Mouse (Mus musculus): ENCODE results near the gene Dnpep.
A peak's percentile ranks its signal among the peaks of the same experiment; 100 is the strongest.

Dnpep gene

GRCm38 (mm10) chr1:75317241-75318201 is at the start of gene Dnpep:
TSS of gene Dnpep (minus strand) at chr1:75317990.
- DNase-seq (ENCODE audit: low spot score), result peak; percentile 98

DNA sequence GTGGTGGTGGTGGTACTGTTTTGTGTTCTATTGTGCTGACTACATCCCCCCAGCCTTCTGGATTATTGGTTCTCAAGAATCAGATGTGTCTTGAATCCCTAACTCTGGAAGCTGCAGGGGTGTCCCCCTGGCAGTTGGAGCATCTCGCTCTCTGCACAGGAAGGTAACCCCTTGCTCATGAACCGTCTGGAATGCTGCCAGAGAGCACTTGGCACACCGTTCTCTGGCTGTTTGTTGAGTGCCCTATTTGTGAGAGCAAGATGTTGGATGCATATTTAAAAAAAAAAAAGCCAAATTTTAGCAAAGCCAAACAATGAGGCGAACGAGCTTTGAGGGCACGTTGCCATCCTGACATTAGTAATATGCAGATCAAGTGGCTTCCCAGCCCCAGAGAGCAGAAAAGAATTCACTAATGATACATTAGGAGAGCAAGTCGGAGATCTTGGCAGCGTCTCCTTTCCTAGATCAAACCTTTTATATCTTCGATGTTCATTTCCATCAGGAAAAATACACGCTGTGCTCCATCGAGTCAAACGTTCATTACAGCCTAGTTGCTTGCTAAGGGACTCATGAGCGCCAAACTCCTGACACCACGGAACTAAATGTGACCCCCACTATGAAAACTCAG is 47.8 kb upstream of the Dnpep start:
- no peak for DNase-seq (ENCODE audit: low spot score)

GRCm38 (mm10) chr1:75363868-75364267 is 46.1 kb upstream of the Dnpep start:
- DNase-seq (ENCODE audit: low spot score), result no peak

GRCm38 (mm10) chr1:75361750-75362149 is 44.0 kb upstream of the Dnpep start:
- no peak for DNase-seq (ENCODE audit: low spot score)

DNA sequence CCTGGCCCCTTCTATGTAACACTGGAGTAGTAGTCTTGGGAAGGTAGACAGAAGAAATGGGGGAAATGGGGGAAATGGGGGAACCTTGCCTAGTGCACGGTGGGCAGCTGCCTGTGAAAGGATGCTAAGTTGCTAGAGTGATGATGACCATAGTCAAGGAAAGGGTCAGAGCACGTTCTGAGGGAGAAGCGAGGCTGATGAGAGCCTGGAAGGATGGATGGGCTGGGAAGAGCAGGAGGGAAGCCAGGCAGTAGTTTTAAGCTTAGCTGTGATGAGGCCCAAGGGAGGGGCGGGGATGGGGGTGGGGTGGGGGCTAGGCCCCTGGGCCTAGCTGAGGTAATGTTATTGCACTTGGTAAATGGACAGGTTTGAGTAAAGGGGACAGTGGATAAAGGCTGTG is 43.3 kb upstream of the Dnpep start:
- no peak for DNase-seq (ENCODE audit: low spot score)

GRCm38 (mm10) chr1:75360112-75361031 is 42.6 kb upstream of the Dnpep start, which contains the start of gene Des:
TSS of gene Des (plus strand) at chr1:75360329.
- DNase-seq (ENCODE audit: low spot score), result no peak

GRCm38 (mm10) chr1:75359346-75359745 is 41.6 kb upstream of the Dnpep start:
- DNase-seq (ENCODE audit: low spot score), result no peak

DNA sequence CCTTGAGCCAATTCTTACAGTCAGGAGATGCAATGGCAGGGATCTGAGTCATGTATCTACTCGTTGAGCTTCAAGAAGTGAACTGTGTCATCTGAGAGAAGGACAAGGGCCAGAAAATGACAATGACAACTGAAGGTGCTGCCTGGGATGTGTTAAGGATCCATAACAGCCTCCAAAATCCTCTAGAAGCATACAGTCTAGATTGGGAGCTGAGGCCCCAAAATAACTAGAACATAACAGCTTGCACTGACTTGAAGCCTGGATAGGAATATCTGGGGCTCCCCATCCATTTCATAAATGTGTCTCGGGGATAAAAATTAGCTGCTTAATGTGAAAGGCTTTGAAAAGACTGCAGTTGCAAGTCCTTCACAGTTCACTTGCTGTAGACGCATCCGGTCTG is 40.2 kb upstream of the Dnpep start:
- no peak for DNase-seq (ENCODE audit: low spot score)

DNA sequence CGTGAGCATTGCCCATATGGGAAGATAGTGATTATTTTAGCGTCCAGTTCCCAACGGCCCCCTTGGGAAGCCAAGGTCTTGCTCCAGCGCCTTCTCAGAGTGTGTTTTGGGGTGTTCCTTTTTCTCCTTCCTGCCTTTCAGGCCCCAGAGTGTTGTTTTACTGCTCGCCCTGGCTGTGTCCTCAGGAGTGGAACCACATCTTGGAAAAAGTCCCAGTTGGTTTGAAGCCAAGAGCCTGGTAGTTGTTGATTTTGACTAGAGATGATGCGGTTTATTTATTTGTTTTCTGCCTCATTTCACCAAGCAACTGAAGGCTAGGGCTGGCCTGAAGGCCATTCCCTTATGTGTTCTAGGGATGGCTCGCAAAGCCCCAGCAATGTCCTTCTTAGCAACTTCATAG is 39.5 kb upstream of the Dnpep start:
- DNase-seq (ENCODE audit: low spot score), result no peak

DNA sequence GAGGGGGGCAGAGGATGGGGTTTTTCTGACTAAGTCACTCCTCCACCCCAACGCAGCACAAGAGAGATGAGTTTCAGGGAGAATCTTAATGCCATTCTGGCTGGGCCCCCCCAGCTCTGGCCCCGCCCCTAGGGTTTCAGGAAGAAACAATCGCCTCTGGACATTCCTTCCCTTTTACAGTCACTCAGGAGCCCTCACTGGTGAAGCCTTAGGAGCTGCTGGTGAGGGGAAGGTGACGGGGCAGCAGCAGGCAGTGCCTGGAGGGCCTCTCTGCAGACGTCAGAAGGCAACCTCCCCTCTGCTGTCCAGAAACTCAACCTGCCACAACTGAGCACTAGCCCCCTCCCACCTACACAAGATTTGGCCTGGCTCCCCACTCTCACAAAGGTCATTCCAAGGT is 31.5 kb upstream of the Dnpep start:
- no peak for DNase-seq (ENCODE audit: low spot score)

DNA sequence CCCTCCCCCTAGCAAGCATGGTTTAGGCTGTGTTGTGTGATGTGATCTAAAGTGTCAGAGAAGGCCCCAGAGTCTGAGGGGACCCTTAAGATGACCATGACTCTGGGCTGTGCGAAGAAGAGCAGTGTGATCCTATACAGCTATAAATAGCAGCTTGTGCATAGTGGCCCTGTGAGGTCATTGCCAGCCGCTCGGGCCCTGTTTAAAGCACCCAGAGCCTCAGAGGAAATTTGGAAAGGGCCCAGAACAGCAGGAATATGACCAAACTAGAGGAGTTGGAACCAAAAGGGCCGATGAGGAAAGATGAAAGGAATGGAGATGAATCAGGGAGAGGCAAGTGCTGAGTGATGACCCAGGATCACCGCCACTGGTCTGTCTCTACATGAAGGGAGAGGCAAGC is 29.5 kb upstream of the Dnpep start:
- DNase-seq (ENCODE audit: low spot score), result no peak

- no peak for DNase-seq (ENCODE audit: low spot score)
Observed at GRCm38 (mm10) chr1:75345036-75345935, 27.5 kb upstream of the Dnpep start.

- no peak for DNase-seq (ENCODE audit: low spot score)
Observed at GRCm38 (mm10) chr1:75344291-75345035, 26.7 kb upstream of the Dnpep start.

- DNase-seq (ENCODE audit: low spot score), result no peak
Observed at GRCm38 (mm10) chr1:75342874-75343416, 25.2 kb upstream of the Dnpep start.

DNA sequence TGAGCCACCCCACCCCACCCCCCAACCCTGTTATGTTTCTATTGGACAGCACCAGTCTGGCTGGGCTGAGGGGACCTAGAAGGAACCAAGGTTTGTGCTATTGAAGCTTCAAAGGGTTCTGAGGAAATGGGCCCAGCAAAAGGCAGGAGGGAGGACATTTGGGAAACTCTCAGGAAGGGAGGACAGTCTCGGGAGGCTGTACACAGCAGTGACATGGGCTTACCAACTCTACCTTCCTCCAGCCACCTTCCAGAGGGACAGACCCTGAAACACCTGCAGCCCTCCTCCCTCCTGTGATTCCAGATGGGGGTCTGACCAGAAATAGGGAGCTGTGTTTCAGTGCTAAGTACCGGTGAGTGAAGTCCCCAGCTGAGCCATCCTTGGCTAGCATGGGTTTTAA is 22.7 kb upstream of the Dnpep start:
- DNase-seq (ENCODE audit: low spot score), result no peak

- no peak for DNase-seq (ENCODE audit: low spot score)
Observed at GRCm38 (mm10) chr1:75339337-75339736, 21.5 kb upstream of the Dnpep start.

DNA sequence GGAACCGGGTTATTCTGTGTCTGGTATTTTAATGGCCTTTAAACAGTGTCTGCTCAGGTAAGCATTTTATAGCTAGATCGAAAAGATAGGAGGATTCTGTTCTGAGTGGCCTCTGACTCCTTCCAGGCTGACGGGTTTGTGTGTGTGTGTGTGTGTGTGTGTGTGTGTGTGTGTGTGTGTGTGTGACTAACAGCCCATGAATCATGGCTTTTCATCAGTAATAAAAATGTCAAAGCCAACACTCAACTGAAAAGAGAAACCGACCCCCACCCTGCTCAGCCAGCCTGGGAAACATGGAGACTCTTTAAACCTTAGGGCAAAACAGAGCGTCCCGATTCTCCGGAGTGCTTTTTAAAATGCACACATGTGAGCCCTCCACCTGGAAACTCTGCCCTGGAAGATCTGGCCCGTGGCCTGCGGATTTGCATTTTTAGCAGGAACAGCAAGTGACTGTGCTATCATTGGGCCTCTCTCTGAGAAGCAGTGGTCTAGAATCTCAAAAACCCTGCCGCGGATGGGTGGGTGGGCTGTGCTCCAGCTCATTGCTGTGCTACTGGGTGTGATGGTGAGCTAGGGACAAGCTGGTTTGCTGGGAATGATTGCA is 20.4 kb upstream of the Dnpep start:
- DNase-seq (ENCODE audit: low spot score), result no peak

DNA sequence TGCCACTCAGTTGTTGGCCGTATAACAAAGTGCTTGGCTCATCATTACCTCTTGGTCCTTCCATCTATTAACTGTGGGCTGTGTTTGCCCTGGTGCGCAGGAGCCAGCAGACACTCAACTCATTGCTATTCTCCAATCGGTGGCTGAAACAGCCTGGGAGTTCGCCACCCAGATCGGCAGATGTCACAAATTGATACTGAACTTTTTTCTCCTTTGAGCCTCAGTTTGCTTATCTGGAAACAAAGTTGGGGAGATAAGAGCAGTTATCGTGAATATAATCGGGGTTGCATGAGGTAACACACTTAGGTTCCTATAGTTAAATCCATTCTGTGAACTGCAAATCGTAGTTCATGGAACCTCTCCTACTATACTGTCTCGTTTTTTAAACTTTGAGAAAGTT is 19.3 kb upstream of the Dnpep start:
- no peak for DNase-seq (ENCODE audit: low spot score)

- no peak for DNase-seq (ENCODE audit: low spot score)
Observed at GRCm38 (mm10) chr1:75336461-75336860, 18.7 kb upstream of the Dnpep start.

- DNase-seq (ENCODE audit: low spot score), result no peak
Observed at GRCm38 (mm10) chr1:75331271-75331670, 13.5 kb upstream of the Dnpep start.

Measured in ovary, postnatal 10 days (tissue).